Mouse (Mus musculus): ENCODE data around the gene Mpp4.

Mpp4 gene

GRCm38 (mm10) chr1:59163030-59163461 is at the start of gene Mpp4:
TSS of gene Mpp4 (minus strand) at chr1:59163389.
- DNase-seq = peak; percentile 48

DNA sequence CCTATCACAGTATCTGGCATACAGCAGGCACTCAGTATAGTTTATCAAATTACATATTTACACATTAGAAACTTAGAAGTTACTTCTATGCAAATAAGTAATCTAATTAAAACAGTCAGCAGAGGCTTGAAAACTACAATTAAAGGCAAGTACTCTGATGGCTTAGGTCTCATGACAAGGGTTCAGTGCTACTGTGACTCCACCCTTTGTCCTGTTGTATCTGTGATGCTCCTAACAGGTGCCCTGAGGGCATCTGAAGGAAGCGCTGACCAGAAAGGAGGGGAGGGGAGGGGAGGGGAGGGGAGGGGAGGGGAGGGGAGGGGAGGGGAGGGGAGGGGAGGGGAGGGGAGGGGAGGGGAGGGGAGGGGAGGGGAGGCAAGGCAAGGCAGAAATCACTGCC is 49.8 kb upstream of the Mpp4 start:
- no peak for DNase-seq

- DNase-seq = no peak
Measured at GRCm38 (mm10) chr1:59212076-59212779, 49.0 kb upstream of the Mpp4 start.

DNA sequence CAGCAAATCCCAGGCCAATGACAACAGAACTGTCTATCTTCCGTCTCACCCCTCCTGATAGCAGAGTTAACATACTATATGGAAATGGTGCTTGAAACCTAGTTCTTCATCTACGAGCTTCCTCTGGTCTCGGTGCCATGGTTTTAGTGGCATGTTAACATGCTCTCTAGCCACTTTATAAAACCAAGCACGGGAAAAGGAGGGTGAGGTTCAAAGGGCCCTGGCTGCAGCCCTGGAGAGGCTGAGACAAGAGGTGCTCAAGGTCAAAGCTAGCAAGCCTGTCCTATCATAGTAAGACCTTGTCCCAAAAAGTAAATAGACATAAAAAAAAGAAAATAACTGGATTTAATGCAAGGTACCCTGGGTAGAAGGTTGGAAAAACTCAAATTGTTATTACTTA is 48.5 kb upstream of the Mpp4 start:
- no peak for DNase-seq

DNA sequence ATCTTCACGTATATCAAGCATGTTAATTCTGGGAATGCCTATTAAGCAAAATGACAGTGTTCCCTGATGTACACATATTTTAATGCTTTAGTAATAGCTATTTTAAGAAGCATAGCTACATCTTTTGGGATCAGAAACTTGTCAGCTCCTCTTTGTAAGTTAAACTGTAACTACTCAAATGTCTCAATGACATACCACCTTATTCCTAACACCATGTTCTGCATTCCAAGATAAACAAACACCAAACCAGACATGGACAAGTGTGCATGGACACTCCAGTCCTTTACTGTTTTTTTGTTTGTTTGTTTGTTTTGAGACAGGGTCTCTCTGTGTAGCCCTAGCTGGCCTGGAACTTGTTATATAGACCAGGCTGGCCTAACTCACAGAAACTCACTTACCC is 45.1 kb upstream of the Mpp4 start:
- DNase-seq = no peak

GRCm38 (mm10) chr1:59204489-59204888 is 41.3 kb upstream of the Mpp4 start:
- DNase-seq = no peak

DNA sequence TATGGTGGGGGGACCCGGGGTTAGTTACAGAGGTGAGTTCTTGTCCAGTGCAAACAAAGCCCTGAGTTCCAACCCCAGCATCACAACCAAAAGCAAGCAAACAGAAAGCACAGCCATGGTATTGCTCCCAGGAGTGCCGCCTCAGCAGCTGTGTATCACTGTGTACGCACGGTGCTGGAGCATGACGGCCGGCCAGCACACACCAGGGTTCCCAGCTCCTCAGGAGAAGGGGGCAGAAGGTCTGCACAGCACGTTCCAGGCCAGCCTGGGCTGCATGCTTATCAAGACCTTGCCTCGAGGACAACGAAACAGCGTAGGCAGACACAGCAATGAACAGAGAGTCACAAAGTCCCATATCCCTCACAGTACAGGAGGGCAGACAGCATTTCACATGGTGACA is 39.2 kb upstream of the Mpp4 start:
- peak; percentile 52 for DNase-seq

DNA sequence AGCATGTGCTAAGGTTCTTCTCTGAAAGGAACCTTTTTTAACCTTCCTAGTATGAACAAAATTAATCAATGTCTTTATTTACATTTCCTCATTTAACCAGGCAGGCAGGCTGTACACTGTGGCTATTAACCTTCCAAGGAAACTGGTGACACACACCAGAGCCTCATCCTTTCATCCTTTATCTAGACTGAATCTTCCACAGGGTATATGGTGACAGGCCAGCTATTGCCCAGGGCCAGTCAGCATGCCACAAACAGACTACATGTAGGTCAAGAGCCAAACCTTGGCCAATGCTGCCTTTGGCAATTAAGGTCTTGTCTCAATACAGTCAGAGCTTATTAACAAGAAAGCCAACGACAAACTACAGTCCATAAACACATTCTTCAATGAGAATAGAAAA is 38.4 kb upstream of the Mpp4 start:
- no peak for DNase-seq

GRCm38 (mm10) chr1:59200960-59201359 is 37.8 kb upstream of the Mpp4 start:
- DNase-seq = no peak

- DNase-seq = no peak
Measured at GRCm38 (mm10) chr1:59194979-59195378, 31.8 kb upstream of the Mpp4 start.

GRCm38 (mm10) chr1:59187786-59188185 is 24.6 kb upstream of the Mpp4 start:
- DNase-seq = no peak

DNA sequence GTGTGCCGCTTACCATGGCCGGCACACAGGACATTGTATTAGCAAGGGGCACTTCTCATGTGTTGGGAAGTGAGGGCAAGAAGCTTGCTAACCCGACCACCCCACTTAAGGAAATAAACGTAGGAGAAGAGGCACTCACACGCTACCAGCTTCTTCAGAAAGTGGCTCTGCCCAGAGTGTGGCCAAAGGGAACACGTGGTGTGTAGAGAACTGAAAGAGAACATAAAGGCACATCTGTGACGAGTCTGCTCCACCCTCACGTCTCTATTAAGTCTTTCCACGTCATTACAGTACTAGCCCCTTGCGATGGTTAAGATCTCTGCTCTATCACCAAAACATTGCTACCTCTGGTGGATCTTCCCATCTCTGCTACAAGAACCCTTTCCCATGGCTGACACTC is 23.1 kb upstream of the Mpp4 start:
- DNase-seq = no peak

DNA sequence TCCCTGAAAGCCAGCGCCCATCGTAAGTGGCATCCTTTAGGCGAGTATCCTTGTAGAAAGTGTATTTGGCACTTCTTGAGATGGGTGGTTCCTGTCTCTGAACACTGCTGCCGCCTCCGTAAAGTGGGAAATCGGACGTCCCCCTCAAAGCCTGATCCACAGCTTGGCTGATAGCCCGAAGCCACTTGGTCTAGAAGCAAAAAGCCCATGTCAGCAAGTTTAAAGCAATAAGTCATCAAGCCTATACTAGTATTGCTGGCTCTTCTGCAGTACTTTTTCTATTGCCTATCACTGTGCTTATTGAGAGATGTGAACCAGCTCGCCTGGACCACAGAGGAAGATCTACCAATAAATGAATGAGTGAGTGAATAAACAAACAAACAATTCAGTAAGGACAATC is 22.2 kb upstream of the Mpp4 start:
- DNase-seq = no peak

- DNase-seq = no peak
Measured at GRCm38 (mm10) chr1:59183045-59183444, 19.9 kb upstream of the Mpp4 start.

DNA sequence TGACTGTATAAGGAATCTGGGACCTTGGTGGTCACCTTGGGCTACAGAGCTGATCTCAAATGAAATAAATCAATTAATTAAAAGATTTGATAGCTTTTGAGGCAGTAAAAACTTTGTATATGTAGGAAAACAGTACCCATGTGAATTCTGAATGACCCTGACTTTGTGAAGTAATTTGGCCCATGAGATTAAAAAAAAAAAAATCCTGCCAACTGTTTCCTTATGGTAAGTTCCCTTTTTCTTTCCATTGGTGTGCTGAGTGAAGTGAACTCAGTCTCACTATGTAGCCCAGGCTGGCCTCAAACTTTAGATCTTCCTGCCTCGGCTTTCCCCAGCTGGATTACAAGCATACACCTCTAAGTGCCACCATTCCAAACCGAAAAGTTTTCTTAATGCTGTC is 19.2 kb upstream of the Mpp4 start:
- DNase-seq = no peak

DNA sequence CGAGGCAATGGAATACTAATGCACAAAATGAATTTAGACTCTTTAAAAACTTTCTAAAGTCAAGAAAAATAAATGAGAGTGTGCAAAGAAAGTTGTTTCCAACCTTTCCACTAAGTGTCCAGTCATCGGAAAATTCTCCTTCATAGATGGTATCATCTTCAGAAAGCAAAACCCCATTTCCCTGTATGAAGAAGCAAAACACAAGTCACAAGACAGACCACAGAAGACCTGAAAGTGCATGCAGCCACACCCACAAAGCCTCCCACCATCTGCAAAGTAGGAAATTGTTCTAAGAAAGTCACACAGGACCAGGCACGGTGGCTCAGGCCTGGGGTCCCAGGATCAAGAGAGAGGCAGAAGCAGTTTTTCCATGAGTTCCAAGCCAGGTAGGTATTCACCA is 16.8 kb upstream of the Mpp4 start:
- no peak for DNase-seq

DNA sequence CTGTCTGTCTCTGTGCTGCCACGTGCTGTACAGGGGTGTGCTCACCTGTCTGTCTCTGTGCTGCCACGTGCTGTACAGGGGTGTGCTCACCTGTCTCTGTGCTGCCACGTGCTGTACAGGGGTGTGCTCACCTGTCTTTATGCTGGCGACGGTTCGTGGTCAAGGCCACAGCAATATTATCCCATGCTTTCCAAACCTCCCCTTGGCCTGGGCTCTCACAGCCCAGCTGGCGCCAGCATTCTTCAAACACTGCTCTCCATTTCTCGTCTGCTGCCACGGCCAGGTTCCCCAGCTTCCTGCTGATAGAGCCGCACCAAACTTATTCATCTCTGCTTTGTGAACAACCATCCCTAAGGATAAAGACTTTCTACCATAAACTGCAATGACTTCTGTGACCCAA is 15.2 kb upstream of the Mpp4 start:
- no peak for DNase-seq

GRCm38 (mm10) chr1:59174514-59175373 is 11.6 kb upstream of the Mpp4 start:
- DNase-seq = no peak

- DNase-seq = no peak
Measured at GRCm38 (mm10) chr1:59173023-59173422, 9.8 kb upstream of the Mpp4 start.

GRCm38 (mm10) chr1:59171875-59172274 is 8.7 kb upstream of the Mpp4 start:
- no peak for DNase-seq

DNA sequence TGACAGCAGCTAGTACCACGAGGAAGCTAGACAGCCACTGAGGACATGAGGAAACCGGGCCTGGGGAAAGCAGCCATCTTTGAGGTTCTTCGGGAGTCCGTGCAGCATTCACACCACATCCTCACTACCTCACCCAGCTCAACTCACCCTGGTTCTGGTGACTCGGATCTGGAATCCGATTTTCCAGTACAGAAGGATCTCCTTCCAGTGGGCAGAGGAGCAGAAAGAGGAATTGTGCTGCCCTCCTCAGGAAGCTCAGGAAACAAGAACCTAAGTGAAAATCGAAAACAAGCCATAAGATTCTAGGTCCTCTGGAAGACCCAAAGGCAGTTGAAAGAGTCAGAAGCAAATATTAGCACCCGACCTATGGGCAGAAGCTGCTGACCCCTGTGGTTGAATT is 7.1 kb upstream of the Mpp4 start:
- DNase-seq = no peak

GRCm38 (mm10) chr1:59169586-59169985 is 6.4 kb upstream of the Mpp4 start:
- DNase-seq = no peak

DNA sequence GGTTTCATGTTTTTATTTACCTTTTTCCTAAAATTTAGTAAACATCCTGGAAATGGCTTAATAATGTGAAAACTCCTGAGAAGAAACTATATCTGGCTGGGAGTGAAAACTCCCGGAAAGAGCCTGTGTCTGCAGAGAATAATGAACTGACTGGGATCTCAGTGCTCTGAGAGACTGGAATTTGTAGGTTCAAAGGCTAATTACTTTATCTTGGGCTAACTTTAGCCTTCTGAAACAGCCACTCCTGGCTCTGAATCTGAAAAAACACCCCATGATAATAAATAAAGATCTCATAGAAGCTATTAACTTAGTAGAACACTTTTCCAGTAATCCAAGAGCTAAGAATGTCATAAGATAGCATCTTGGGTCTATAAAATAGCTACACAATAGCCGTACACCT is 5.4 kb upstream of the Mpp4 start:
- DNase-seq = no peak

DNA sequence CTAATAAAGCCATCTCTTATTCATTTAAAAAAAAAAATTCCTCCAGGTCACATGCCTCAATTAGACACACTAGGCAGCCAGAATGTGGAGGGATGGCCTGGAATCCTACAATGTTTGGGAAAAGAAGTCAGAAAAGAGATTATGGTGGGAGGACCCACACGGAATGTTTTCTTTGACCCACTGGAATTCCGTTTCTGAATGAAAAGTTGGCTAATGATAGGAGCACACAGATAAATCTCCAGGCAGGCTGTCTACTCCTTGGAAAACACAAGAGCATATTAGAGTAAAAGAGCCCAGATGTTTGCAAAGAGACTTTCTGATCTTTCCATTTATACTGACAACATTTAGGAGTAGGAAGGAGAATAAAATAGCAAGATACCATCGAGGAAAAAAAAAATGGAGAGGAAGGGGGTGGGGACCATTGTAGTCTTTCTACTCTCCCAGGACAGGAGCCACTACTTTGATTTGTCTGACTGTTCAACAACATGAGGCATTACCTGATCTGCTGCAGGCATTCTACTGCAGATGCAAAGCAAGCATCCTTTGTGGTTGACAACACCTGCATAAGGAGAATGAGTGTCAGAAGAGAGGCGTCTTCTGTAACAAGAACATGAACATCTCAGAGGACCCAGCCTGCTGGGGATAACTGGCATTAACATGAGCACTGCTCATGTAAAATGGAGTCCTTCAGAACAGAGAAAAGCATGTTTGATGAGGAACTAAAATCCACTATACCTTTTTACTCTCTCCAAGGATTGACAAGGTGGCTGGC is 4.7 kb upstream of the Mpp4 start:
- DNase-seq = no peak
